Mouse (Mus musculus) heart, adult 8-10 months (tissue): ENCODE data around the gene Runx2. TPM values are rescaled to one million over a fixed set of nuclear protein-coding genes. Genes with fewer than 3 reads are reported as not detected.

ENCODE experiments used
- DNase-seq: peaks from one replicate; pipeline ENCODE4 v3.0.0; 2022; ENCODE audit warnings: low spot score
- total RNA-seq, 4 experiments: library from RNA; stranded (reverse); gene quantifications; 2 replicates each; pipeline ENCODE4 v1.2.4; 2022

Gene Runx2
- total RNA-seq: 1 to 10 TPM in 1 of 4 experiments, under 1 TPM in 3; 0.12 to 1.2 (median 0.51) TPM

GRCm38 (mm10) chr17:44814508-44815175, at the start of gene Runx2:
TSS of gene Runx2 (minus strand) at chr17:44814797.
- DNase-seq: no peak

- no peak for DNase-seq
These were observed 48.6 kb upstream of the Runx2 start for GRCm38 (mm10) chr17:44863165-44863564.

GRCm38 (mm10) chr17:44842184-44842583, 27.6 kb upstream of the Runx2 start:
- no peak for DNase-seq

- DNase-seq: no peak
These were observed 16.6 kb upstream of the Runx2 start for GRCm38 (mm10) chr17:44831201-44831600.

- DNase-seq: no peak
These were observed 15.0 kb upstream of the Runx2 start for GRCm38 (mm10) chr17:44829587-44829986.

GRCm38 (mm10) chr17:44827964-44828363, 13.4 kb upstream of the Runx2 start:
- DNase-seq: no peak

- DNase-seq: no peak
These were observed 12.5 kb upstream of the Runx2 start for GRCm38 (mm10) chr17:44827124-44827523.

GRCm38 (mm10) chr17:44821940-44822339, 7.3 kb upstream of the Runx2 start:
- no peak for DNase-seq

- no peak for DNase-seq
These were observed 5.2 kb upstream of the Runx2 start for GRCm38 (mm10) chr17:44819816-44820215.

GRCm38 (mm10) chr17:44818825-44819224, 4.2 kb upstream of the Runx2 start:
- DNase-seq: no peak

- no peak for DNase-seq
These were observed 7.6 kb downstream of the Runx2 start for GRCm38 (mm10) chr17:44807031-44807430.

GRCm38 (mm10) chr17:44797331-44797730, 17.3 kb downstream of the Runx2 start:
- DNase-seq: peak; percentile 24

- DNase-seq: no peak
These were observed 22.2 kb downstream of the Runx2 start for GRCm38 (mm10) chr17:44792218-44792917.

GRCm38 (mm10) chr17:44788982-44789747, 25.4 kb downstream of the Runx2 start:
- no peak for DNase-seq

- DNase-seq: peak; percentile 5
These were observed 31.5 kb downstream of the Runx2 start for GRCm38 (mm10) chr17:44783143-44783542.

GRCm38 (mm10) chr17:44782366-44782765, 32.2 kb downstream of the Runx2 start:
- DNase-seq: no peak

- DNase-seq: no peak
These were observed 34.2 kb downstream of the Runx2 start for GRCm38 (mm10) chr17:44780353-44780752.

- no peak for DNase-seq
These were observed 36.5 kb downstream of the Runx2 start for GRCm38 (mm10) chr17:44778141-44778540.

- DNase-seq: peak; percentile 64
These were observed 37.2 kb downstream of the Runx2 start for GRCm38 (mm10) chr17:44777337-44777804.

GRCm38 (mm10) chr17:44776738-44777270, 37.8 kb downstream of the Runx2 start, which contains the start of gene Supt3:
TSS of gene Supt3 (plus strand) at chr17:44777152.
- peak; percentile 91 for DNase-seq

- DNase-seq: no peak
These were observed 42.0 kb downstream of the Runx2 start for GRCm38 (mm10) chr17:44772576-44772975.

GRCm38 (mm10) chr17:44770871-44771270, 43.7 kb downstream of the Runx2 start:
- DNase-seq: no peak
